Mouse (Mus musculus): Measurements from ENCODE around the gene Ptpn1. TPM values are rescaled to one million over a fixed set of nuclear protein-coding genes. Genes with fewer than 3 reads are reported as not detected.

The Ptpn1 gene
- polyA plus RNA-seq, 1 experiment: 64.6 TPM

DNA sequence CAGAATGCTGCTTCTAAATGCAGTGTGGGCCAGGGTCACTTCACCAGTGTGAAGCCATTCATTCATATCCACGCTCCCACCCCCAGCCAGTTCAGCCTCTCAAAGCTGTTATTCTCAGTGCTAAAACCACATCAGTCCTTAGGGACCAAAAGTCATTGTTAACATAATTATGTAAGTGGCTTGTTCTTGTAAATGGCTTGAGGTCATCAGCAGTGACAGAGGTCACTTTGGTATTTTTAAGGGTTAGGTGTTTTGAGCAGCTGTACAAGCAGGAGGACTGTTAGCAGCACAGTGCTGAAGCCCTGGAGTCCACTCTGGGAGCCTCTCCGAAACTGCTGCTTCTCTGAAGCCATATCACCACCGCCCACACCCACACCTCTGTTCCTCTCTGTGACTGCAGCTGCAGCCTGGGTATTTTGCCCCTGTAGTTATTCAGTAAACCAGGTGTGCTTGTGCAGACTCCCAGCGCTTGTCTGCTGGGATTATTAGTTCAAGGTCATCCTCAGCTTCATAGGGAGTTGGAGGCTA lies 27.6 kb downstream of the Ptpn1 start:
- H3K79me3 ChIP-seq (ENCODE audit: low read depth): peaks cover 29% of the 10 kb centered on the region
- peak overlapping the region; percentile 45 for H3ac ChIP-seq (ENCODE audit: control insufficient read depth, insufficient read length, low read depth)
- TF ChIP-seq MYOD1 (IDR thresholded peaks at IDR 0.05; ENCODE audit: control insufficient read depth, insufficient read length, low read depth) (peak; percentile 9), CTCF (IDR thresholded peaks at IDR 0.05; ENCODE audit: control insufficient read depth, insufficient read depth, insufficient read length) (no peak)
- peaks cover 9% of the 10 kb centered on the region for H3K36me3 ChIP-seq (ENCODE audit: control insufficient read depth, insufficient read depth)
- H3K79me2 ChIP-seq (ENCODE audit: control insufficient read depth, insufficient read depth): peaks cover 78% of the 10 kb centered on the region
- H3K4me3 ChIP-seq (ENCODE audit: insufficient read depth, poor library complexity, severe bottlenecking): no peak overlapping the region
- H3K27me3 ChIP-seq (ENCODE audit: control insufficient read depth, insufficient read depth, insufficient read length): no peaks in the 10 kb centered on the region

GRCm38 (mm10) chr2:167959996-167960395 lies 28.1 kb downstream of the Ptpn1 start:
- peaks cover 72% of the 10 kb centered on the region for H3K79me2 ChIP-seq (ENCODE audit: control insufficient read depth, insufficient read depth)
- H3K36me3 ChIP-seq (ENCODE audit: control insufficient read depth, insufficient read depth): peaks cover 14% of the 10 kb centered on the region
- no peak overlapping the region for H3K4me3 ChIP-seq (ENCODE audit: insufficient read depth, poor library complexity, severe bottlenecking)
- H3ac ChIP-seq (ENCODE audit: control insufficient read depth, insufficient read length, low read depth): no peak overlapping the region
- no peak for TF ChIP-seq MYOG (IDR thresholded peaks at IDR 0.05; ENCODE audit: control insufficient read depth, extremely low read depth, insufficient read length)
- no peak for TF ChIP-seq FOSL1 (IDR thresholded peaks at IDR 0.05; ENCODE audit: insufficient read depth, low read length, poor library complexity, severe bottlenecking)
- no peak for TF ChIP-seq USF1 (IDR thresholded peaks at IDR 0.05; ENCODE audit: low read depth)
- no peak for TF ChIP-seq CEBPB (IDR thresholded peaks at IDR 0.05; ENCODE audit: low read depth)
- no peak for TF ChIP-seq MYOD1 (IDR thresholded peaks at IDR 0.05; ENCODE audit: control insufficient read depth, insufficient read length, low read depth)
- no peak for TF ChIP-seq MAX (IDR thresholded peaks at IDR 0.05)
- no peak for TF ChIP-seq CTCF (IDR thresholded peaks at IDR 0.05; ENCODE audit: control insufficient read depth, insufficient read depth, insufficient read length)
- H3K79me3 ChIP-seq (ENCODE audit: low read depth): peaks cover 24% of the 10 kb centered on the region
- H3K27me3 ChIP-seq (ENCODE audit: control insufficient read depth, insufficient read depth, insufficient read length): no peaks in the 10 kb centered on the region

DNA sequence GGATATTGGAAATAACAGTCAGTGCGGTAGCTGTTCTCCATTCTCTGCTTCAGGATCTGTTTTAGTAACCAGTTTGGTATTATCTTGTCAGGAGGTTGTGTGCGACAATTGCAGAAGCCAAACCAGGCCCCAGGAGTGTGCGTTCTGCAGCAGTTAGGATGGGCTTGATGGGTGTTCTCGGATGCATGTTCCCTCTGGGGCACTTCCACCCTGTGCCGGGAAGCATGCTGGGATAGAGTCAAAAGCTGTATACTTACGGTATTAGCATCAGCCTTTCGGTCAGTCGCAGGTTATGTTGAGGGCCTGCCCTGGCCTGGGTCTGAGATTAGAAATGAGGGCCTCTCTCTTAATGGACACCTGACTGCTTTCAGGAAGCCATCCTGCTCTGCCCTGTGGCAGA lies 28.7 kb downstream of the Ptpn1 start:
- Histone ChIP-seq H3K79me2 (ENCODE audit: control insufficient read depth, insufficient read depth) (peaks cover 66% of the 10 kb centered on the region), H3K79me3 (ENCODE audit: low read depth) (peaks cover 22% of the 10 kb centered on the region), H3K36me3 (ENCODE audit: control insufficient read depth, insufficient read depth) (peaks cover 20% of the 10 kb centered on the region), H3K4me3 (ENCODE audit: insufficient read depth, poor library complexity, severe bottlenecking) (no peak overlapping the region), H3K27me3 (ENCODE audit: control insufficient read depth, insufficient read depth, insufficient read length) (no peaks in the 10 kb centered on the region), H3ac (ENCODE audit: control insufficient read depth, insufficient read length, low read depth) (no peak overlapping the region)
- TF ChIP-seq USF1 (IDR thresholded peaks at IDR 0.05; ENCODE audit: low read depth) (no peak), CEBPB (IDR thresholded peaks at IDR 0.05; ENCODE audit: low read depth) (no peak), FOSL1 (IDR thresholded peaks at IDR 0.05; ENCODE audit: insufficient read depth, low read length, poor library complexity, severe bottlenecking) (no peak), MAX (IDR thresholded peaks at IDR 0.05) (no peak), CTCF (IDR thresholded peaks at IDR 0.05; ENCODE audit: control insufficient read depth, insufficient read depth, insufficient read length) (no peak), MYOD1 (IDR thresholded peaks at IDR 0.05; ENCODE audit: control insufficient read depth, insufficient read length, low read depth) (no peak), MYOG (IDR thresholded peaks at IDR 0.05; ENCODE audit: control insufficient read depth, extremely low read depth, insufficient read length) (no peak)

DNA sequence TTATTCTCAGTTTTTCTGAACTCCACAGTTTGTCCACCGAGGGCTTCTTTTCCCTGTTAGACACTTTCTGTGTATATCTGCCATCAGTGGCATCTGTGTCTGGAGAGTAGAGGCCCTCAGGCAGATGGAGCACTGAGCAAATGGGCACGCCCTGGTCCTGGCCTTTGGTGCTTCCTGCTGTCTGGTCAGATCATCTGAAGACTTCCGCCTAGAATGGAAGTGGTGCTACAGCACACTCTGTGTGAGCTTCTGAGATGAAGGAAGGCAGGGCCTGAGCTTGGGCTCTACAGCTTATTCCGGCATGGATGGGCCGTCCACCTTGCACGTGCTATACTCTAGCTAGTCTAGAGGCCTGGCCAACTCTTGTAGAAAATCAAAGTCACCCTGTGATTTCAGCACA lies 30.5 kb downstream of the Ptpn1 start:
- H3K4me3 ChIP-seq (ENCODE audit: insufficient read depth, poor library complexity, severe bottlenecking): no peak overlapping the region
- no peak overlapping the region for H3ac ChIP-seq (ENCODE audit: control insufficient read depth, insufficient read length, low read depth)
- H3K36me3 ChIP-seq (ENCODE audit: control insufficient read depth, insufficient read depth): peaks cover 37% of the 10 kb centered on the region
- no peaks in the 10 kb centered on the region for H3K27me3 ChIP-seq (ENCODE audit: control insufficient read depth, insufficient read depth, insufficient read length)
- H3K79me2 ChIP-seq (ENCODE audit: control insufficient read depth, insufficient read depth): peaks cover 49% of the 10 kb centered on the region
- TF ChIP-seq MYOG (IDR thresholded peaks at IDR 0.05; ENCODE audit: control insufficient read depth, extremely low read depth, insufficient read length) (no peak), MYOD1 (IDR thresholded peaks at IDR 0.05; ENCODE audit: control insufficient read depth, insufficient read length, low read depth) (no peak), USF1 (IDR thresholded peaks at IDR 0.05; ENCODE audit: low read depth) (no peak), FOSL1 (IDR thresholded peaks at IDR 0.05; ENCODE audit: insufficient read depth, low read length, poor library complexity, severe bottlenecking) (no peak), CTCF (IDR thresholded peaks at IDR 0.05; ENCODE audit: control insufficient read depth, insufficient read depth, insufficient read length) (no peak), CEBPB (IDR thresholded peaks at IDR 0.05; ENCODE audit: low read depth) (no peak), MAX (IDR thresholded peaks at IDR 0.05) (no peak)
- H3K79me3 ChIP-seq (ENCODE audit: low read depth): peaks cover 14% of the 10 kb centered on the region

GRCm38 (mm10) chr2:167963176-167963575 lies 31.3 kb downstream of the Ptpn1 start:
- Histone ChIP-seq H3ac (ENCODE audit: control insufficient read depth, insufficient read length, low read depth) (no peak overlapping the region), H3K27me3 (ENCODE audit: control insufficient read depth, insufficient read depth, insufficient read length) (no peaks in the 10 kb centered on the region), H3K79me3 (ENCODE audit: low read depth) (peaks cover 13% of the 10 kb centered on the region), H3K4me3 (ENCODE audit: insufficient read depth, poor library complexity, severe bottlenecking) (no peak overlapping the region), H3K79me2 (ENCODE audit: control insufficient read depth, insufficient read depth) (peaks cover 40% of the 10 kb centered on the region), H3K36me3 (ENCODE audit: control insufficient read depth, insufficient read depth) (peaks cover 45% of the 10 kb centered on the region)
- no peak for TF ChIP-seq MYOG (IDR thresholded peaks at IDR 0.05; ENCODE audit: control insufficient read depth, extremely low read depth, insufficient read length)
- no peak for TF ChIP-seq MAX (IDR thresholded peaks at IDR 0.05)
- no peak for TF ChIP-seq FOSL1 (IDR thresholded peaks at IDR 0.05; ENCODE audit: insufficient read depth, low read length, poor library complexity, severe bottlenecking)
- no peak for TF ChIP-seq CEBPB (IDR thresholded peaks at IDR 0.05; ENCODE audit: low read depth)
- no peak for TF ChIP-seq MYOD1 (IDR thresholded peaks at IDR 0.05; ENCODE audit: control insufficient read depth, insufficient read length, low read depth)
- no peak for TF ChIP-seq CTCF (IDR thresholded peaks at IDR 0.05; ENCODE audit: control insufficient read depth, insufficient read depth, insufficient read length)

GRCm38 (mm10) chr2:167963778-167964300 lies 32.0 kb downstream of the Ptpn1 start:
- Histone ChIP-seq H3K79me3 (ENCODE audit: low read depth) (peaks cover 13% of the 10 kb centered on the region), H3ac (ENCODE audit: control insufficient read depth, insufficient read length, low read depth) (no peak overlapping the region), H3K36me3 (ENCODE audit: control insufficient read depth, insufficient read depth) (peaks cover 52% of the 10 kb centered on the region), H3K4me3 (ENCODE audit: insufficient read depth, poor library complexity, severe bottlenecking) (no peak overlapping the region), H3K27me3 (ENCODE audit: control insufficient read depth, insufficient read depth, insufficient read length) (no peaks in the 10 kb centered on the region), H3K79me2 (ENCODE audit: control insufficient read depth, insufficient read depth) (peaks cover 38% of the 10 kb centered on the region)
- no peak for TF ChIP-seq CEBPB (IDR thresholded peaks at IDR 0.05; ENCODE audit: low read depth)
- no peak for TF ChIP-seq MYOD1 (IDR thresholded peaks at IDR 0.05; ENCODE audit: control insufficient read depth, insufficient read length, low read depth)
- no peak for TF ChIP-seq FOSL1 (IDR thresholded peaks at IDR 0.05; ENCODE audit: insufficient read depth, low read length, poor library complexity, severe bottlenecking)
- TF ChIP-seq MYOG (IDR thresholded peaks at IDR 0.05; ENCODE audit: control insufficient read depth, extremely low read depth, insufficient read length): no peak
- no peak for TF ChIP-seq CTCF (IDR thresholded peaks at IDR 0.05; ENCODE audit: control insufficient read depth, insufficient read depth, insufficient read length)
- TF ChIP-seq USF1 (IDR thresholded peaks at IDR 0.05; ENCODE audit: low read depth): no peak
- TF ChIP-seq MAX (IDR thresholded peaks at IDR 0.05): no peak
